Mouse (Mus musculus): ENCODE data around the gene Esm1.

The Esm1 gene

DNA sequence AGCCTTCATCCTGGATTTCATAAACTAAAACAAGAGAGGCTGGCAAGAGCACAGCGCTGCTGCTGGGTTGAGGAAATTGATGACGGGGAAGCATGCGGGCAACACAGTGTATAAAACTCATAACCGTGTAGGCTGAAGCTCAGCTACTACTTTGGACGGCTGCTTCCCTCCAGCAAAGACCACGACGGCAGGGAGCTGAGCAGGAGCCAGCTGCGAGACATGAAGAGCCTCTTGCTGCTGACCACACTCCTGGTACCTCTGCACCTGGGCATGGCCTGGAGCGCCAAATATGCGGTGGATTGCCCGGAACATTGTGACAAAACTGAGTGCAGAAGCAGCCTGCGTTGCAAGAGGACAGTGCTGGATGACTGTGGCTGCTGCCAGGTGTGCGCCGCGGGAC is at the start of gene Esm1:
TSS of gene Esm1 (plus strand) at position 36 of the 400 bp plus-strand sequence.
- no peak for DNase-seq (ENCODE audit: extremely low read depth, low read depth, low spot score)

DNA sequence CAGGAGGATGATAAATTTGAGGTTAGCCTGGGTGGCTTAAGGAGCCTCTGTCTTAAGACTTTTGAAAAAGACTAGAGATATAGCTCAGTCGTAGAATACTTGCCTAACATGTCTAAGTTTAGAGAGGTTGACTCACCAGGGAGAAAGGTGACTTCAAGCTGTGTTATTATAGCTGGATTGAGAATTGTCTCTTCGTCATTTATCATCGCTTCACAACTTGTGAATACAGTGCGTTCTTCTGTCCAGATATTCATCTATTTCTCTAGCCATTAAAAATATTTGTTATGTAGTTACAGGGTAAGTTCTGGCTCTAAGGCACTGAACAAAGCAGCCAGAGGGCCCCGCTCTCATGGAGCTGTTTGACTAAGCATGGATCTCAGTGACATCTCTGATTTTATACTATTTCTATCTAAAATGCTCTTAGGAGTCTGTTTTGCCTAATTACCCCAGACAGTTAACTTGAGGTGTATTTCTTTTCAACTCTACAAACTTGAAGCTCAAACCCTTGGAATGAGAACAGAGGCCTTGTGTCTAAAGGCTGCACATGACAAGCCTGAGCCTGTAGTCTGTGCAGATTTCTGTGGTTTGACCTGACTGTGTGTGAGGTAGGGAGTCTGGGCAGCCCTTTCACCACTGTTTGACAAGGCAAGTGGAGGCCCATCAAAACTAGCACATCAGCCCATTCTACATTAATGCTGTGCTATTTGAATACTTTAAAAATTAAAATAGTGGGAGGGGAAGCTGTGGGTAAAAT is 45.0 kb upstream of the Esm1 start:
- DNase-seq (ENCODE audit: extremely low read depth, low read depth, low spot score) = peak; percentile 66

DNA sequence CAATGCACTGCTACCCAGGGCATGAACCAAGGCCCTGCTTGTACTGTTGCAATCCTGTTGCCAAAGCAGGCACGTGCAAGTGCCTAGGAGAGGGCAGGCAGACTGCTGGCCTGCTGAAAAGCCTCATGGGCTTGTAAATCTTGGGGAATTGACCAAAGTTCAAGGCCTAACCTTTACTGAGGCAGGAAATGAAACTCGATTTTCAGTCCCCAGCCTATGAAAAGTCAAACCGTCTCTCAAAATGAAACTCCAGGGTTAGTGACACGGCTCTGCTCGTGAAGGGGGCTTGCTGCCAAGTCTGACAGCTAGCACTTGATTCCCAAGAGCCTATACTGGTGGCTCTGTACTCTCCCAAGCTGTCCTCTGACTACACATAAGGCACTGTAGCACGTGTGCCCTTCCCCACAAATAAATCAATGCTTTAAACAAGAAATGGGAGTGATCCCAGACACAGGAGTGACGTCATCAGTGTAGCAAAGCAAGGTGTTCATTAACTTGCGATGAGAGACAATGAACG is 41.4 kb upstream of the Esm1 start:
- no peak for DNase-seq (ENCODE audit: extremely low read depth, low read depth, low spot score)

DNA sequence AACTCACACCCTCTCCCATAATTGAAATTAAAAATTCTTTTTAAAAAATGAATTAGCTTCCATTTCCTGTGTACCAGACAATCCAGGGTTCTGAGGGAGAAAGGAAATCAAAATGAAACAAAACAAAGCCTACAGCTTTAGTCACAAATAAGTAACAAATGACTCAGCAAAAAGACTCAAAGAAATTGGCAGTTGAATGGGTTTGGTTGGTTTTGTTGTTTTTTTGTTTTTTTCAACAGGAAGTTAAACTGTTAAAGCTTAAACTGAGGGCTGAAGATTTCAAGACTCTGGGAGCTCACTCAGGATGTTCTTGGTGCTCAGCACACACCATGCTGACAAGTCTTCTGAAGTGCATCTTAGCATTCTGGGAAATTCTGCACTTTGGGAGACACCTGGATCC is 39.2 kb upstream of the Esm1 start:
- no peak for DNase-seq (ENCODE audit: extremely low read depth, low read depth, low spot score)

DNA sequence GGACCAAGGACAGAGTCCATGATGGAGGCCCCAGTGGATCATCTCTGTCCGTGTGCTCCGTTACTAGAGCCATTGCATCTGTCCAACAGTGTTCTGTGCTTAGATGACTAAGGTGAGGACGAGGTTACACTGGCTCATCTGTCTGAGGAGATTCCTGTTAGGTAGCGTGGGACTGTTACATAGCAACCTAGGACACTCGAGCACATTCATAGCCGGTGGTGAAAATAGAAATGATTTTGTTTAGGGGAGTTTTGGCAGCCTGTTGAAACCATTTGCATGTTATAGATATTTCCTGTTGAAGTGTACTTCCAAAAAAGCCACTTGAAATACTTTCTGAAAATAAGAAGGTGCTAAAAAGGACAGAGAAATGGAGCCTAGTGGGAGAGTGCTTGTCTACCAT is 35.3 kb upstream of the Esm1 start:
- no peak for DNase-seq (ENCODE audit: extremely low read depth, low read depth, low spot score)

DNA sequence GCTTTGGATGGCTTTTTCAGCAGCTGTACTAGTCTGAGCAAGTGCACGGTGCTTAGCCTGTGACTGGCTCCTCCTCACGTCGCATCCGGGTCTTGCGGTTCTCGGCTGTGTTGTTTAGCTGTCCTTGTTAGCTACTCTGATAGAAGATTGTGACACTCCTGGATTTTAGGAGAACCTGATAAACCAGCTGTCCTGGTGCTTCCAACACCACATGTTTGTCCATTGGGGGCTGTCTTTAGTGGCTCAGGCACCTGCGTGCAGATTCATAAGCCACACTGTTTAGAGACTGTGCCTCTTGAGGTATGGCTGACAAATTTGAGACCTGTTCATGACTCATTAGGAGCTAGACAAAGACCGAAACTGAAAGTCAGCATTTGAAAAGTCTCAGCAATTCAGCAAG is 26.1 kb upstream of the Esm1 start:
- DNase-seq (ENCODE audit: extremely low read depth, low read depth, low spot score) = peak; percentile 71

DNA sequence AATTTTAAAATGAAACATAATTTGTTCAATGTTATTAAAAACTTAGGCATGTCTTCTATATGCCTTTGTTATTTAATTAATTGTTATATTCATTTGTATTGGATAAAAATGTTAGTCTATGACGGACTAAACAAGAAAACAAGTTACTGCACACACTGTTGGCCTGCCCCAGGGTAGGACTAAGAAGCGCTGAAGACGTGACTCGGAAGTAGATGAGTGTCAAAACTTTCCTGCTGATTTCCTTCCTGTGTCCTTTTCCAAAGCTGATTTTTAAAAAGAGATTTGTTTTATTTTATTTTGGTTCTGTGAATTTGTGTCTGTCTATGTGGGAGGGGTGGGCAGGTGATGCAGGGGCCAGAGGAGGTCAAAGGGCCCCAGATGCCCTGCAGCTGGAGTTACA is 25.7 kb upstream of the Esm1 start:
- DNase-seq (ENCODE audit: extremely low read depth, low read depth, low spot score) = no peak

DNA sequence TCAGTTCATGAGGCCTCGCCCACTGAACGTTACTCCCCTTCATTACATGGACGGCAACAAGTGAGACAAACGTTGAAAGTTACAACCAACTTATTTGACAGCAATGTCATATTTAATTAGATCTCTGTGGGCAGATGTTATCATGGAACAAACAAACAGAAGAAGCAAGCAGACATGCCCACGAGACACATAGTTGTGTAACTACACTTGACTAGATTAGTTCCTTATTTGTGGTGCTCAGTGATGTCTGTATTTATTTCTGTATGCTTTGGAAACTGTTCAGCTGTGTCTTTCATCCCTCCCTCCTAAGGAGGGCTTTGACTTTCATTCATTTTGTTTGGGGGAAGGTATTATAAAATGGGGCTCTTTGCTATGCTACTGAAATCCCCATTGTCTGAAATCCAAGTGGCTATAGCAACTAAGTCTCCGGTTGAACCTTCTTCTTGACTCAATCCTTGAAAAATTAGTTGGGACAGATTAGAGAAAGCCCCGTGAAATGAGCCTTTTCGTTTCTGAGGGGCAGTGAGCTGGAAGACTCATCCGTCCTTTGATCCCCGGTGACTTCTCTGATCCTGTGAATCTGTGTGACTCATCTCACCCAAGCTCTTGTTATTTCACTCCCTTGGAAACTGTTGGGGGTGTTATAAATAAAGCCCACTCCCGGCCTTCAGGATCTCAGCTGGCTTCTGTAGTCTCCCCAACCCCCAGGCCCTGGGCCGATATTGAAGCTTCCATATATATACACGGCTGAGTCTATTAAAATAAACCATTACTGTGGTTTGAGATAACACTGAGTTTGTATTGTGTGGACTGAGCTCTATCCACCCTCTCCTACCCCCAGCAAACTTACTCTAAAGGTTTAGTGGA is 12.4 kb upstream of the Esm1 start:
- no peak for DNase-seq (ENCODE audit: extremely low read depth, low read depth, low spot score)

DNA sequence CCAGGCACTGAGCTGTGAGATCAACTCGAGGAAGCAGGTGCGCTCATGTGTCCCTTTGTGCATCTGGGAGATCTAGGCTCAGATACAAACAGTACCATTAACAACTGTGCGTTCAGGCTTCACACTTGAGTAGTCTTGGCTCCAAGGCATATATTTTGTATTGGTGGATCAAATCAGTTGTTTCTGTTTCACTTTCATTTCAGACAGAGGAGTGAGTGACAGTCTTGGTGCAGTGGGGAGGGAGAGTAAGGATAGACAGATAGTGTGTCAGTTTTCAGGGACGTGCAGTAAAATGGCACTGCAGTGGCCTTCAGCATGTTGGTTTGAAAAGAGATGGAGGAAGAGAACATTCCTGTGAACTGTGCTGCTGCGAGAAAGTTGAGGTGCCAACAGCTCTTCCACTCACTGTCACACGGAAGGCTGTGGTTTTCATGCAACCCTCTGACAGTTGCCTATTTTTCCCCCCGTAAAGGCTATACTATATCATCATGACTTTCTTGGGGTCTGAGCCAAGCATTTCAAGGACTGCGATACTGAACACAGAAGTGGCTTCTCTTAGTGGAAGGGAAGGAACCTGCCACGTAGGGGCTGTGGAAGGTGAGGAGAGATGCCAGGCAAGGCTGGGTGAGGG is 11.5 kb upstream of the Esm1 start:
- DNase-seq (ENCODE audit: extremely low read depth, low read depth, low spot score) = no peak

DNA sequence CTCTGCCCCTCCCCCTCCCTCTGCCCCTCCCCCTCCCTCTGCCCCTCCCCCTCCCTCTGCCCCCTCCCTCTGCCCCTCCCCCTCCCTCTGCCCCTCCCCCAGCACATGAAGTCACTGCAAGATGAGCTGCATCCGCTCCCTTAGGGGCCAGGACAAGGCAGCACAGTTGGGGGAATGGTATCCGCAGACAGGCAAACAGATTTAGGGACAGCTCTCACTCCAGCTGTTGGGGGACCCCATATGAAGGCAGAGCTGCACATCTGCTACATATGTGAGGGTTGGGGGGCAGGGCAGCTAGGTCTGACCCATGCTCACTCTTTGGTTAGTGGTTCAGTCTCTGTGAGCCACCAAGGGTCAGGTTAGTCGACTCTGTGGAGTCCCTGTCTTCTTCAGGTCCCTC is 10.1 kb upstream of the Esm1 start:
- no peak for DNase-seq (ENCODE audit: extremely low read depth, low read depth, low spot score)

DNA sequence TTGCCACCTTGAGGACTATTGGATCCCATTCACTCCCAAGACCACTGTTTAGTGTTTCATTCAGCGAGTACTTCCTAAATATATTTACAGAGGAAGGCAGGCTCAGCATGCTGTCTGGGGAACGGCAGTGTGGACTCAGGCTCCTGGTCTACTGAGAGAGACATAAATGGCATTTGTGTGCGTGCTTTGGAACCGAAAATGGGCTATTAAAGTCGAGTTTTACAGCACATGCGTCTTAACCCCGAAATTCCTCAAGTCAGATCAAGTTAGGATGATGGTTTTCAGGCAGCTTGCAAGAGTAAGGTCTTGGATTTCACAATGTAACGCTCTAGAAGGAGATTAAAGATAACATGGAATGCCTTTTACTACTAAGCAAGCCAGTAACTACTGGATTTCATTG is 8.7 kb upstream of the Esm1 start:
- DNase-seq (ENCODE audit: extremely low read depth, low read depth, low spot score) = no peak

DNA sequence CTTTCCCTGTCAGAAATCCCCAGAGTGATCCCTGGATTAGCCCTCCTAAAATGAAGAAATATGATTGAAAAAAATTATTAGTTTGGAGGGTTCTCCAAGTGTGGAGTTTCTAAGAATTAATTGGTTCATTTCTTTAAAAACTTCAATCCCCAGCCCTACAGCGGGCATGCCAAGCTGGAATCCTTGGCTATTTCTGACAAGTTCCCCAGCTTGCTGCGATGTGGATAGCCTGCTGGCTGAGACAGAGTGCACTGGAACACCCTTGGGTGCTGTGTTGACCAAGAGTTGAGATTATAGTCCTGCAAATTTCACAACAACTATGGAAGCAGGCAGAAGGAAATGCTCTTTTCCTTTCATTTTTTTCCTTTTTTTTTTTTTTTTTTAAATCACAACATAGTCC is 7.8 kb upstream of the Esm1 start:
- DNase-seq (ENCODE audit: extremely low read depth, low read depth, low spot score) = no peak

DNA sequence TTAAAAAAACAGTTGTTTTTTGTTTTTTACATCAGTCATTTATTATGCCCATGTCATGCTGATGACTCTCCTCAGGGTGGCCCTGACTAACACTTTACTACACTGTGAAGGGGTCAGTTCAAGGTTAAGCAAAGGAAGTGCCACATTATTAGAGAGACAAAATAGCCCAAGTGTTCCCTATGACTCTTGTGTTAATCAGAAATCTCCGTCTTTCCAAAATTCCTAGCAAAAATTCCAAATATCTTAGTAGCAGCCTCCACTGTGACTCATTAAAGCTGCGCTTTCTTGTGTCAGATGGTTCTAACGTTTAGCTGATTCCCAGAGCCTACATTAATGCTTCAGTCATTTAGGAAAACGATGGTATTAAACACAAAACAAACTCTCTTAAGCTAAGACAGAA is 7.3 kb upstream of the Esm1 start:
- no peak for DNase-seq (ENCODE audit: extremely low read depth, low read depth, low spot score)

DNA sequence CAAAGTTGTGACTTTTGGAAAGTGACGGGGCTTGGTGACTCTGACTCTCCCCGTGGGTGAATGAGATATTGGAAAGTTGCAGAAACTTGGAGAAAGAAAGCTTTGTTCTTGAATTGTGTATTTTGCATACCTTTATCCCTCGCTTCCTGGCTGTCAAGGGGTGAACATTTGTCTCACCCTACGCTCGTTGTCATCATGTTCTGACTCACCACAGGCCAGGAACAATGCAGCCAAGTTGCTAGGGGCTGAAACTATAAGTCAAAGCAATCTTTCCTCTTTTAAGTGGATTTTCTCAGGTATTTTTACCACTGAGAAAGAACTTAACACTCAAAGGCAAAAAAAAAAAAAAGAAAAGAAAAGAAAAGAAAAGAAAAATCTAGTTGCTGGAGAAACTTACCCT is 6.3 kb upstream of the Esm1 start:
- DNase-seq (ENCODE audit: extremely low read depth, low read depth, low spot score) = no peak

DNA sequence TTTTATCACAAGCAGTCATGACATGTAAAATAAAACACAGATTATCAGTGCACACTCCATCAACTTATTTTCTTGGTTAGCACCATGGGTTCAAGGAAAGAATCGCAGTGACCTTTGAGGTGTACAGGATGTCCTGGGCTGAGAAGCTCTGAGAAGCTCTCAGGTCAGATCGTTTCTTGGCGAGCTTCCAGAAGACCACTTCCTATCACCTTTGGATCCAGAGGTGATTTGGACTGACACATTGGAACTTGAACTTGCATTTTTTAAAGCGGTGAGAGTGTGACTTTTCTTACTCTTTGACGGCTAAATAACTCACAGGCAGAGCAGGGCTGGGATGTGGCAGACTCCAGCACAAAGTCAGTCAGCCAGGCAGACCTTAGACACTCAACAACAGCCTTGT is 4.1 kb upstream of the Esm1 start:
- DNase-seq (ENCODE audit: extremely low read depth, low read depth, low spot score) = no peak

DNA sequence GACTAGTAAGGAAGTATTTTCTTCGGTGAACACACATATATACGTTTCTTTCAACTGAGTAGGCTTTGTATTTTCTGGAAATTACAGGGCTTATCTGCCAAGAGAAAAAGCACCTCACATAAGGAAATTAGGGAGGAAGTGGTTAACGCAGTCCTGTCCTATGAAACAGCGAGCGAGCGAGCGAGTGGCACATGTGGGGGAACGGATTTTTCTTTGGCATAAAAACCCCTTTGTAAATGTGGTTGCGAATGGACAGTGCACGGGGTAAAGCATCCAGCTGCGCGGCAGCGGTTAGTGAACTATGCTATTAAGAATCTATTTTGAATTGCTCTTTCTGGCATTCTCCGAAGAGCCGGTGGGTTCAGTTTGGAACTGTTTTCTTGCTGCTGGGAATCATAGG is 1.9 kb downstream of the Esm1 start:
- DNase-seq (ENCODE audit: extremely low read depth, low read depth, low spot score) = no peak

DNA sequence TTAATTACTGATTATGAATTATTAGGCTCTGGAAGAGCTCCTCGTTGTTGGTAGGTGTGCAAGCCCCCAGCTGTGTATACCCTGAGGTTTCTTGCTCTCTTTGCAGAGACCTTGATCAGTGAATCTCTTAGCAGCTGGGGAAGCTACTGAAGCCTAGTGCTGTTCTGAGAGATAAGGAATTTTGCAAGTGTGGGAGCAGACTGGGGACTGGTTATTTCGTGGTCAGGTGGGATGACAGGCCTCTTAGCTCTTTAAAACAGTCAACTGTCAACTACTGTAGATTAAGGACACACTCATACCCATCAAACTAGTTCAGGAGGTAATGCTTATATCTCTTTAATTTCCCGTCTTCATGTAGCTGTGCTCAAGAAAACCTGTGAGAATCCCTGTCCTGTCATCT is 2.9 kb downstream of the Esm1 start:
- no peak for DNase-seq (ENCODE audit: extremely low read depth, low read depth, low spot score)

DNA sequence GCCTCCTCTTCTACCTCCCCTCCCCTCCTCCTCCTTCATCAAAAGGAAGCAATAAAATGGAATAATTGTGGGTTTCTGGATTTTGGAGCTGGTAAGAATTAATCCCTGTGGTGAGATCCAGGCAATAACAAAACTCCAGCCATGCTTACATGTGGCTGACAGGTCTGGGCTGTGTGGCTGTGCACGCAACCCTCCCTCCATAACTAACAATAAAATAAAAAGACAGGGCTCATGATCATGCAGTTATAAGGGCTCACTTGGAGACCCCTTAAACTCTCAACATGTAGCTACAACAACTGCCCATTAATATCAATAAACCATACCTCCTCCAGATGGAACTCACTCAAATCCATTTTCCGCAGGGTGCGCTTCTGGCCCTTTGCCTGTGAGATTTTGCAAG is 4.4 kb downstream of the Esm1 start:
- DNase-seq (ENCODE audit: extremely low read depth, low read depth, low spot score) = no peak

DNA sequence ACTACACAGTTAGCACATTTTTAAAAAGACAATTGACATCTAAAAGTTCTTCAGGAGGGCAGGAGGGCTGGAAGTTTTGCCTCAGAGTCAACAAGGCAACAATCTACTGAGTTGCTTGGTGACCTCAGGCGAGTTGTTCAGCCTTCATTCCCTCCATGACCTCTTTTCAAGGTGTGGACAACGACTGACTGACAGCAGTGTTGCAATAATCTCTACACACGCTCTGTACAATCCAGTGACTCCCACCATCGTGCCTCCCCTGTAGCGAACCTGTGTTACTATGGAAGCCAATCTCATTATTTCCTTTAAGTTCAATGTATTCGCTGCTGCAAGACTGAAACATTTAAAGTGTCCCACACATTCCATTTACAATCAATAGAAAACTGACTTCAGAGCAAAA is 12.4 kb downstream of the Esm1 start:
- DNase-seq (ENCODE audit: extremely low read depth, low read depth, low spot score) = no peak

DNA sequence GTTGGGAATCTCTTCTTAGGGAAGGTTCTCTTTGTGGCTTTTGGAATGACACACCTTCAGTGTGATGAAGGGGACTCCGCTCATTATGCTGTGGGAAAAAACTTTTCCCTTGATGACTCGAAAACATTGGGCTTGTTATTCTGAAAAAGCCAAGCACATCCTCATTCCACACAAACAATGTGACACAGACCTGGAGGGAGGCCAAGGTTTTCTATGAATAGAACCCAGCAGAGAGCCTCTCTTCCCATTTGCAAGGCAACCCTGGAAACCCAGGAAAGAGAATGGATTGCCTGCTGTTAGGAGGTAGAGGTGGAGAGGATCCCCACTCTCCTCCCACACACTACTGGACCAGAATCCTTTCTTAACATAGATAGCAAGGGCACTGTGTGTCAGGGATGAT is 14.6 kb downstream of the Esm1 start:
- no peak for DNase-seq (ENCODE audit: extremely low read depth, low read depth, low spot score)

DNA sequence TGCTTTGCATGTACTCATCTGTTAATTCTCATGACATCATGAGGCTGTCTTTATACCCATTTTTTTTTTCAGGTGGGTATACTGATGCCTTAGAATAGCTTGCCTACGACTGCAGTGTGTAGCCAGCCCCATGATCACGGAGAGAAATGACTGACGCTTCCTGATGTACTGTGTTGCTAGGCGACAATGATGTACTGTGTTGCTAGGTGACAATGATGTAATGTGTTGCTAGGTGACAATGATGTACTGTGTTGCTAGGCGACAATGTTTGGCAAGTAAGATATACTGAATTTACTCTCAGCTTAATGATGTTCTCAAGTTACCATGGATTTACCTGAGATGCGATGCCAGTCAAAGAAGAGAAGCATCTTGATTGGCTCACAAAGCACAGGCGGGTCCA is 16.4 kb downstream of the Esm1 start, which contains the start of gene Gzmk:
TSS of gene Gzmk (minus strand) at position 98 of the 400 bp plus-strand sequence.
- DNase-seq (ENCODE audit: extremely low read depth, low read depth, low spot score) = no peak

DNA sequence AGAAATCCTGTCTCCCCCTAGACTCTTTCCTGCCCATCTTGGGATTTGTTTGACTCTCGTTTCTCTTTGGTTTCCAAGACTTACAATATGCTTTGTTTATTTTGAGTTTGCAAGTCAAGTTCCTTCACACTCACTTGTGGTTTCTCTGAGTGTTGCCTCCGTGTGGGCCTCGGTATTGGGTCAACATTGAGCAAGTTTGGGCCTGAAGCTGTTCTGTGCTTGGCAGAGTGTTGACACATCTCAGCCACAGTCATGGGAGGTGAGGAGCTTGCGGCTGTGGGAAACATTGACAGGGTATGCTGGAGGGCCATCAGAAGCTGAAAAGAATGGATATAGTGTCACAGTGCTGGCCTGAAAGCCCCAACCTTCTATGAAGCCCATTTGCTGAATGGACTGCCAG is 17.6 kb downstream of the Esm1 start:
- peak; percentile 33 for DNase-seq (ENCODE audit: extremely low read depth, low read depth, low spot score)

Measured in fat pad, adult 2 months (tissue).